Mouse (Mus musculus): ENCODE results near the gene Vipr1. TPM values are rescaled to one million over a fixed set of nuclear protein-coding genes. Genes with fewer than 3 reads are reported as not detected.
"Not testable (repeated sequence)": the region's sequence is repeated elsewhere in the genome, so short reads cannot be mapped to it uniquely, and the experiment has no call there.

Gene Vipr1
- total RNA-seq (2021): 1 to 10 TPM; 1.1 to 3.9 TPM

DNA sequence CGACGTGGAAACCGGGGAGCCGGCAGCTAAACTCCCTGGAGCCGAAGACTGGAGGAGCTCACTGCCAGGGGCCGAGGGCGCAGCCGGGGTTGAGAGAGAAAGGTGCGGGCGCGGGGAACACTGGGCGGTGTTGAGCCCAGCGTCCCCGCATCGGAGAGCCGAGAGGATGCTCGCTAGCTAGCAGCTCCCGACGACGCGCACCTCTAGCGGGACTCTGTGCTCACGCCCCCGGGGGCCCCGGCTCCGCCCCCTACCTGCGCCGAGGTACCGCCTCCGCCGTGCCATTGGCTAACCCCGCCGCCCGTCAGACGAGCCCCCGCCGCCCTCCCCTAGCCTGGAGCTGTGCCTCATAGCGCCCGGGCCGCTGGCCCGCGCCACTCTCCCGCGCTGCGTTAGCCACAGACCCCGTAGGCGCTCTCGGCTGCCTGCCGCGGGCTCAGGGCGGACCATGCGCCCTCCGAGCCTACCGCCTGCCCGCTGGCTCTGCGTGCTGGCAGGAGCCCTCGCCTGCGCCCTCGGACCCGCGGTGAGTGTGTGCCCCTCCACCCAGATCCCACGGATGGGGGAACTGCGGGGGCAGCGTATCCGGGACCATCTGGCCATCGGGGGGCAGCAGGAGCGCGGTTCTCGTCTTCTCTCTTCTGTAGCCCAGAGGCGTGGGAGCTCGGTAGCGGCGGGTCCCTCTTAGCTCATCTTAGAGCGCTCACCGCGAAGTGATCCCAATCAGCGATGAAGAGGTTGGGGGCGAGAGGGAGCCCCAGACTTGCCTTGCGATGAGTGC, at the start of gene Vipr1:
TSS of gene Vipr1 (plus strand) at position 316 of the 781 bp plus-strand sequence.
- intact Hi-C loops (cut with DNase I): loop anchor here (2.0 kb wide), 2 partner anchors 26 to 36 kb away; no protein-coding TSS in a partner anchor
- DNase-seq: peak; percentile 57 to 59

DNA sequence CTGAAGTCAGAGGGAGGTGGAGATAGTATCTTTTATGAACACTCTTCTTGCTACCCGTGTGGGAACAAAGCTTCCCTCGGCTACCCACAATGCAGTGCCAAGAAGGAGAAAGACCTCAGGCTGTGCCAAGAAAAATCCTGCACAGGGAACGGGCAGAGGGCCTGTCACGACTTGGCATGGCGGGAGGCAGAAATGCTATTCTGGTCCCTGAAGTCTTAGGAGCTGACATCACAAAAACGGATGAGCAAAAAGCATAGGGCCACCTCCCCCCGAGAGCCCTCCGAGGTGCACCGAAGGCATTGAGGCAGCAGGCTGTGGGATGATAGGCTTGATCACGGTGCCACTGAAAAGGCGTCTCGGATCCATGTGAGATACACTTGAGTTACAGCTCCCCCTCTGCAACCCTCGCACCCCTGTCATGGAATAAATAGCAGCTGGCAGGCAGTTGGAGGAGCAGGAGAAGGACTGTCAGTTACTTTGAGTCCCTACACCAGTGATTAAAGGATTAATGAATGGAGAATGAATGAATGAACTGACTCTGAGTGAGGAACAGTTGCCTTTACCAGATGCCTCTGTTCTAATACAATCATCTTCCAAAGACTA, 49.5 kb upstream of the Vipr1 start:
- no peak for DNase-seq
- intact Hi-C loops (cut with DNase I): loop anchor here (5.0 kb wide), 1 partner anchor 36 kb away; no protein-coding TSS in a partner anchor

DNA sequence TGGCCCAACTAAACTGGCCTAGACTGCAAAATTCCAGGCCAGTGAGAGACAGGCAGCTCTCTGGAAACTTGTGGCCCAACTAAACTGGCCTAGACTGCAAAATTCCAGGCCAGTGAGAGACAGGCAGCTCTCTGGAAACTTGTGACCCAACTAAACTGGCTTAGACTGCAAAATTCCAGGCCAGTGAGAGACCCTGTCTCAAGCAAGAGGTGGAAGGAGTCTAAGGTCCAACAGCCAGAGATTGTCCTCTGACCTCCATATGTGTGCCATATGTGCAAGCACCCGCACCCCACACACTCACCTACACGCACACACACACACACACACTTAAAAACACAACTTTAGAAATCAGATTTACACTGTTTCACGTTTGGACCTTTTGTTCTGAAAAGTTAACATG, 48.7 kb upstream of the Vipr1 start:
- not testable (repeated sequence) for DNase-seq
- intact Hi-C loops (cut with DNase I): loop anchor here (5.0 kb wide), 1 partner anchor 36 kb away; no protein-coding TSS in a partner anchor

DNA sequence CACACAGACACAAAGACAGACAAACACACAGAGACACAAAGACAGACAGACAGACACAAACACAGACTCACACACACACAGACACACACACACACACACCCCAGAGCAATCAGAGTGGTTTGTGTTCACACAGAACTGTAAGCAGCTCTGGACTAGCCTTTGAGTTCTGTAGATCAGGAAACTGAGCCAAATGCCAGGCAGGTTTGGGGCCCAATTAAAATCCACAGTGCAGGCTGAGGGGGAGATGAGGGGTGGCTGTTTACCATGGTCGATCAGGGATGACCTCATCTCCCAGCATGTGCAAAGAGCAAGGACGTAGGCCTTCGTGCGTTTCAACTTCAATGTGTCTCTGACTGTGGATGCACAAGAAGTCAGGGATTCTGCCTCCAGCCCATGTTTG, 47.7 kb upstream of the Vipr1 start:
- DNase-seq: no peak
- intact Hi-C loops (cut with DNase I): loop anchor here (5.0 kb wide), 1 partner anchor 37 kb away; no protein-coding TSS in a partner anchor

DNA sequence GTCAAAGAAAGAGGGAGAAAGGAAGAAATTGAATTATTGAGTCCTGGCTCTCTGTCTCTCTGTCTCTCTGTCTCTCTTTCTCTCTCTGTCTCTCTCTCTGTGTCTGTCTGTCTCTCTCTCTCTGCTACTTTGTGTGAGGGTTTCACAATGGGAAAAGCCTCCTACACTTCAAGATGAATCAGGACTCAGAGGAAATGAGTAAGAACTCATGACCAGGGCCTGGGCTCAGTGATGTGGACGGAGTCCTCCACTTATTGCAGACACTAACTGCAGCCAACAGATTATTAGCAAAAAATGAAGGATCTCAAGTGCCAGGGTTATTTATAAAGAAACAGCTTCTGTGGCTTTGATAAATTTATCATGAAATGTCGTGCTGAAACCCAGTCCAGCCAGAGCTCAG, 44.4 kb upstream of the Vipr1 start:
- no peak for DNase-seq
- intact Hi-C loops (cut with DNase I): no loop called here

DNA sequence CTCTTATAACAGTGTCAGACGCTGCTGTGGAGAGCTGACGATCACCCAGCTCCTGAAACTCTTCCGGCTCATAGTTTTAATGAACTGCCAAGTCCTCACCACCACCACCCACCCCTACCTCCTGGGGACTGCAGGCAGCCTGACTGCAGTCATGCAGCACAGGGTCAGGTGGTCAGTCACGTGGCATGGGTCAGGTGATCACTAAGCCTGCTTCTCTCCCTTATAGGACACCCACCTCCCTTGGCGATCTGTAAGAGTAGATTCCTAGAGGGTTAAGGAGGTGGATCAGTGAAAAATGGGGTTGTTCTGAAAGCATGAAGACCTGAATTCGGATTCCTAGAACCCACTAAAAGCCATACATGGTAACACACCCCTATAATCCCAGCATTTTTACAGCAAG, 43.0 kb upstream of the Vipr1 start:
- no peak for DNase-seq
- intact Hi-C loops (cut with DNase I): no loop called here

DNA sequence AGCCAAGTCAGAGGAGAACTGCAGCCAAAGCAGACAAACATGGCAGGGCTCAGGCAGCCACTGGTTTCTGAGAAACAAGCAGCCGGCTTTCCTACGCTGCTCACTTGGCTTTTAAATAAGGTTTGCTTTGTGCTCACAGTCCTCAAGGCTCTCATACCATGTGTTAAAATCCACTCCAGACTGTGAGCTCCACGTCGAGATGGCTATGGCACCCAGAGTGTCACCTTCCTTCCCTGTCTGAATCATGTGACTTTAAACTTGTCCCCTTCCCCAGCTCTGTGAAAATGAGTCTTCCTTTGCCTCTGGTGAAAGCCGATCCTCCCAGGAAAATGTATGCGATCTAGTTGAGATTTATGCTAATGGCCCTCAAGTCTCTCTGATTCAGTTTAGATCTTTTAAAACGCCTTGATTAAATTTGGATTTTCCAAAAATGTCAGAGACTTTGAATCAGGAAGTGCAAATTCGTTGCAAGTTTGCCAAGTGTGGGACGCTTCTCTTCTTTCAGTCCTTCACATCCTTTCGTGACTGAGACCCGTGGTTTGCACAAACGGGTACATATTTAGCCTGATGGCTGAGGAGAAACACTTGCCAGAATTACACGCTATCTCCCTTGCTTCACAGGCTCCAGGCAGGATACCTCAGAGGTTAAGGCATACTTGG, 42.2 kb upstream of the Vipr1 start:
- intact Hi-C loops (cut with DNase I): no loop called here
- no peak for DNase-seq

DNA sequence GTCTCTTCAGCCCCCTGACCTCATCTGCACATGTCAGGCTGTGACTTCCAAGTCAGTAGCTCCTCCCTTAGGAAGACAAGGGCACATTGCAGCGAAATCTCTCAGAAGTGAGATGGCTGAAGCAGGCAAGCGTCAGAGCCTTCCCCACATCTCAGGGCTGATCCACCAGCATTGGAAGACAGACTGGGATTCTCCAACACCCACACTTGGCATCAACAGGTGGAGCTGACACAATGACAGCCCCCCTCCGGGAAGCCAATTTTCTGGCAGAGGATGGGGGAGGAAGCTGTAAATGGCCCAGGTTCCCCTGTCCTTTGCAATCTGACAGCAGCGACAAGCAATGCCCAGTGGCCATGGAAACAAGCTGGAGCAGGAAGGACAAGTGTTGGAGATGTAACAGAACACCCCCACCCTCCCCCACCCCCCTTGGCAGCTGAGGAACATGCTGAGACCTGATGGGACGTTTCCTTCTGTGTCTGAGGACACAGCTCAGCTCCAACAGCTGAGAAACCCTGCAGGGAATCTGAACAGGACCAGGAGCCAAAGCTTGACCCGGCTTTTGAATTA, 41.6 kb upstream of the Vipr1 start:
- intact Hi-C loops (cut with DNase I): no loop called here
- peak in 1 of 2 experiments; percentile 18 for DNase-seq

DNA sequence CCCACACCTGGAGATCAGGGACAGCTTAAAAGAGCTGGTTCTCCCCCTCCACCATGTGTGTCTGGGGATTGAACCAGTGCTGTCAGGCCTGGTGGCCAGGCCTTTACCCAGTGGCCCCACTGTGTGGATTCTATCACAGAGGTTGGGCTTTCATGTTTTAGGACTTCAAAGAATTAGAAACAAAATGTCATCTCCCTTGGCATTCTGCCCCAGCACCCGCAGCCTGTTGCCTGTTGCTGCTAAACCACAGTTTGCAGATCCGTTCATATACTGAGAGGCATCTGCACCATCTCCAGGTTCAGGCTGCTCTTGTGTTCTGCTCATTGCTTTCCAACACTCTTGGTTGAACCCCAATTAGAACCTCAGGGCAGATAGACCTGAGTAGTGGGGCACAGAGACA, 40.1 kb upstream of the Vipr1 start:
- DNase-seq: no peak
- intact Hi-C loops (cut with DNase I): no loop called here

DNA sequence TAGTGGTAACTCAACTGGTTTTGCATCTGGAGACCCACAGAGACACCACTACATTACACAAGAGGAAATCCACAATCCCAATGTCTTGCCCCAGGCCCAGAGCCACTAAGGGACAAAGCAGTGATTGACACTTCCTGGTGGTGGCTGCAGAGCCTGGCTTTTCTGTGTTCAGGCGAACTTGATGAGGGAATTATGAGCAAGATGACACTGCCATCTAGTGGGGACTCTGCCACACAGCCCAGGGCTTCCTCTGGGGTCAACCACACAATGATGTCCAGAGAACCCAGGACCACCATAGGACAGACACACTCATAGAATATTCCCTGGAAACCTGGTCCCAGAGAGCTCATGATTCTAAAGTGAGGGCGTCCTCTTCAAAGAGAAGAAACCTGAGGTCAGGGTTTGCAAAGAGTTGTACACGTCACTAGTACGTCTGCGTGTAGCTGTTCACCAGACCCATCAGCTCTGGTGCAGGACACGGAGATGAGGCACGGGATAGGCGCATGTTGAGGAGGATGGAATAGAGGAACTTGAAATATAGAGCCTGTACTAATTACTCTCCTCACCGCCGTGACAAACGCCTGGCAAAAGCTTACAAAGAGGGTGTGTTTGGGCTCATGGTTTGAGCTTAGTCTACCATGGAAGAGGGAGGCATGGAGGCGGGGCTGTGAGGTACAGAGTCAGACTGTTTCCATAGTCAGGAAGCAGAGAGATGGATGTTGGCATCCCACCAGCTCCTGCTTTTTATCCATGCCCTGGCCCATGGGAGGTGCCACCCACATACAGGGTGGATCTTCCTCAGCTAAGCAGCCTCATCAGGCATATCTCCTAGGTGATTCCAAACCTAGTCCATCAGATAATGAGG, 36.9 kb upstream of the Vipr1 start:
- intact Hi-C loops (cut with DNase I): loop anchor here (1.0 to 5.0 kb wide), 3 partner anchors 126 to 357 kb away; no protein-coding TSS in a partner anchor
- peak; percentile 70 to 72 for DNase-seq

DNA sequence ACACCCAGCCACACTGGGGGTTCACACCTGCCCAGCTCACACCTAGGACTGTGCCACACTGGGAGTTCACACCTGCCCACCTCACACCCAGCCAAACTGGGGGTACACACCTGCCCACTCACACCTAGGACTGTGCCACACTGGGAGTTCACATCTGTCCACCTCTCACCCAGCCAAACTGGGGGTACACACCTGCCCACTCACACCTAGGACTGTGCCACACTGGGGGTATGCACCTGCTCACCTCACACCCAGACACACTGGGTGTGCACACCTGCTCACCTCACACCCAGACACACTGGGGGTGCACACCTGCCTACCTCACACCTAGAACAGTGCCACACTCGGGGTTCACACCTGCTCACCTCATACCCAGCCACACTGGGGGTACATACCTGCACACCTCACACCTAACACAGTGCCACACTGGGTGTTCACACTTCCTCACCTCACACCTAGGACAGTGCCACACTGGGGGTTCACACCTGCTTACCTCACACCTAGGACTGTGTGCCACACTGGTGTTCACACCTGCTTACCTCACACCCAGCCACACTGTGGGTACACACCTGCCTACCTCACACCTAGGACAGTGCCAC, 35.9 kb upstream of the Vipr1 start:
- no peak for DNase-seq
- intact Hi-C loops (cut with DNase I): loop anchor here (5.0 kb wide), 1 partner anchor 224 kb away; no protein-coding TSS in a partner anchor

DNA sequence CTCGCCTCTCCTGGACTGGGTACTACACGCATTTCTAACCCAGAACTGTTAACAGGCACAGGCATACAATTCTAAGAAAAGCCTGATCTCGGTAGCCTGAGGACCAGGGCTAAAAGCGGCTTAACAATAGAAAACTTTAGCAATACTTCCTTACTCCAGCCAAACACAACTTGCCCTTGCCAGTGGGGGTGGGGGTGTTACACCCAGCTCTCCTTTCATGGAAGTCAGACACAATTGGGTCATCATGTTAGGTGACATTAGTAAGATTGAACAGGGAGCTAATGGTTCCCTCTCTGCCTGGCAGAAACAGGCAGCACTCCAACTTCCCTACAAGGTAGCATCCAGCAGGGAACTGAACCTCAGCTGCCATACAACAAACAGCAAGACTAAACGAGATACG, 33.1 kb upstream of the Vipr1 start:
- intact Hi-C loops (cut with DNase I): loop anchor here (5.0 kb wide), 1 partner anchor 227 kb away; no protein-coding TSS in a partner anchor
- no peak for DNase-seq

DNA sequence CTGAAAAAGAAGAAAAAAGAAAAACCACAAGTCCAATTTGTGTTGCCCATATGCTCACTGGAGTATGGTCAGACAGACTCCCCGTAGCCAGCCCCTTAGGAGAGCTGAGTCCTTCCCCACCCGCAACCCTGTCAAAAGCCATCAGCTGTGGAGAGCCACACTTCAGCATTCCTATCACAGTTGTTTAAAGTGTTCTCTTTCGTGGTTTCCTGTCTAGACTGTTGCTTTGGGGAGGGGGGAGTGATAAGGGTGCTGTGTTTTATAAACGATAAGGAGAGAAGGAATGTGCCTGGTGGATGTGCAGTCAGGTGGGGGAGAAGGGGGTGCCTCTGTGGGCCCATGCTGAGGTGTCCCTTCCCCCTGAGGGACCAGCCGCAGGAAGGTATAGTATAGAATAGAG, 29.3 kb upstream of the Vipr1 start:
- intact Hi-C loops (cut with DNase I): no loop called here
- no peak for DNase-seq

DNA sequence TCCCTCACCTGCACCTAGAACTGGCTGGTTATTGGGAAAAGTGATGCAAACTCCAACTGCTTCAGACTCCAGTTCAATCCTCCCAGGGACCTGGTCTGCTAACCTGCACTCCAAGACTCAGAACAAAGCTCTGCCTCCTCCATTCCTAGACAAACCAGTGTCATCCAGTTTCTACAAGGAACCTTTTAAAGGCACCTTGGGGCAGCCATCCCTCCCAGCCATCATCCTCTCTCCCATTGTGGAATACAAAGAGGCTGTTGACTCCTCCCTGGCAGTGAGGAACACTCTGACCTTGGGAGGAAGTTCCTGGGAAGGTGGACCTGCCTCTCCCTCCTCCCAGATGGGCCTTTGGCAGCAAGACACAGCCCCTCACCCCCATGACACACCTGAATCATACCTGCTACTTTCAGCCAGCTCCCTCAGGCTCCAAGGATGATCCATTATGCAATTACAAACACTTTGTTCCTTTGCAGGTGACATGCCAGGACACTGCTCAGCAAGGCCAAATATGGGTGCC, 28.2 kb upstream of the Vipr1 start:
- no peak for DNase-seq
- intact Hi-C loops (cut with DNase I): no loop called here

DNA sequence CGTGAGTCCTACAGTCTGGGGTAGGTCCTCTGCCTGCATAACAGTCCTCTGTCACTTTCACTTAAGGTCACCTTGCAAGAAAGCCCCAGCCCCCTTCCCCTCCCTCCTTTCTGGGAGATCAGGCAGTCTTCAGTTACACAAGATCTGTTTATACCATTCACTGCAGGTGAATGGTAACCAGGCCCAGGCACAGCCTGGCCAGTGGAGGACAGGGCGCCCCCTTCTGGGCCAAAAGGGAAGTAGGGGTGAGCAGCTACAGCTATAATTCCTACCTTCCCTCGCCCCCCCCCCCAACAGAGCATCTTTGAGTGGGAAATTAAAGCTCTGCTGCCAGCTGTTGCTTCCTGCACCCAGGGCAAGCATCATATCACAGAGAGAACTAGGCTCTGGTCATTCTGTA, 26.0 kb upstream of the Vipr1 start:
- intact Hi-C loops (cut with DNase I): no loop called here
- peak in 1 of 2 experiments; percentile 32 for DNase-seq

DNA sequence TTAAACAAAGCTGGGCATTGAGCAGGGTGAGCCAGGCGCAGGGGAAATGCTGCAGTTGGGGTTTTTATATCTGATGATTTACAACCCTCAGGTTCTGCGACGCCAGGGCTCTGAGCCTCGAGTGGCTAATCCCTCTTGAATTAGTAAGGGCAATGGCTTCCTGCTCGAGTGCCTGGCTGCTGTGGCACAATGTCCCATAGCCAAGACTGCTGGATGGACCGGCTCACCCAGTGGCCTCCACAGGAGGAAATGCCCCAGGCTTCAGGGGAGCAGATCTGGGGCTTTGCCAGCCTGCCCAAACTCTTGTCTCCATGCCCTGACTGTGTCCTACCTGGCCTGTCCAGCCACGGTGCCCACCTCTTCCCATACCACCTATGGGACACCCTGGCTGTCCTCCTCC, 23.1 kb upstream of the Vipr1 start:
- intact Hi-C loops (cut with DNase I): no loop called here
- DNase-seq: no peak

DNA sequence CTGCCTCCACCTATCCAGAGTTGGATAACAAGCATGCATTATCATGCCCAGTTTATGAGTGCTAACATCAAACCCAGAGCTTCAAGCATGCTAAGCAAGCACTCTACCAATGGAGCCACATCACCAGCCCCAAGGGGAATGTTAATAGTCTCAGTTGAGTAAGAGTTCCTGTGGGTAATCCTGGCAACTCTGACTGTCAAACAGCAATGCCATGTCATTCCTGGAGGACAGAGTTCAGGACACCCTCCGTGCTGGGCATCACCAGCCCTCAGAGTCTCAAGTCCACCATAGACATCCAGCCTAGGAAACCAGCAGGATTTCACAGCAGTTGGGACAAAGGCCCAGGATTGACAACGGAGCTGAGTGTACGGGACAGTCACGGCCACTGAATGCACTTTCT, 19.3 kb upstream of the Vipr1 start:
- intact Hi-C loops (cut with DNase I): no loop called here

DNA sequence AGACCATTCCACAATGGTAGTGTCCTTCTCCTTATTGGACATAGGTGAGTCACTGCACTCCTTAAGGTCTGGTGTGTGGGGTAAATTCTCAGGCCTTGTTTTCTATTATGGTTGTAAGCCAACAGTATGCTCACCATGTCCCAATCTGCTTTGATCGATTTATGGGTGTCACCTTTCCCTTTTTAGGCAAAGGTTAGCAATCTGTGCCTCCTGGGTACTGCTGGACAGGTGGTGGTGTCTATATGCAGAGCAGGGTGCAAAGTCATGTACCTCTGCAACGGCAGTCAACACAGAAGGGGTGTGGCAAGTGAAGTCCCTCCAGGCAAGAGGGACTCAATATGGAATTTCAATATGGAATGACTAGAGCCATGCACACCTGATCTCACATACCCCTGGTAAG, 17.6 kb upstream of the Vipr1 start:
- intact Hi-C loops (cut with DNase I): no loop called here
- DNase-seq: no peak

More for the DNA sequence above, 19.3 kb upstream of the Vipr1 start:
- DNase-seq: no peak

DNA sequence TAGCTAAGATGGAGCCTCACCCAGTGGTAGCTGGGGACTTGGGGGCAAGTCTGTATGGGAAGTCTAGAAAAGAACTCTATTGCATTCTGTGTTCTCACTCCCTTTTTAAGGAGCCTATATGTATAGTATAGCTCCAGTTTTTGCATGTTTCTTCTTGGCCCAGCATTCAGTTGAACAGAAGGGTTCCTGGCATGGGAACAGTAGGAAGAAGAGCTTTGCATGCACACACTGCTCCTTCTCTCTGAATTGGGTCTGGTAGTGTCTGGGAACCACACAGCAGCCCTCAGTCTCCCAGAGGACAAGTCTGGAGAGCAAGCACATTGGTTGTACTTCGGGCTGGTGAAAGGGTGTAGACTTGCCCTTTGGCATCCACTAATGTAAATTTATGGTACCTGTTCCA, 11.9 kb upstream of the Vipr1 start:
- no peak for DNase-seq
- intact Hi-C loops (cut with DNase I): no loop called here
